Mouse (Mus musculus) lung, adult 2 months (tissue): ENCODE data around the gene Vps18.

Experiments
- CTCF ChIP-seq: fragments of 200-500 bp; IDR thresholded peaks from 2 replicates; pipeline ENCODE4 v1.5.1; 2011; ENCODE audit warnings: mild to moderate bottlenecking, low read length, control low read depth; ENCODE audit not compliant: insufficient read depth
- POLR2A ChIP-seq: fragments of 200-500 bp; IDR thresholded peaks from 2 replicates; pipeline ENCODE4 v1.6.1; 2011; ENCODE audit warnings: low read depth, mild to moderate bottlenecking, control low read depth, low read length, borderline replicate concordance; ENCODE audit errors: extremely low read depth

DNA sequence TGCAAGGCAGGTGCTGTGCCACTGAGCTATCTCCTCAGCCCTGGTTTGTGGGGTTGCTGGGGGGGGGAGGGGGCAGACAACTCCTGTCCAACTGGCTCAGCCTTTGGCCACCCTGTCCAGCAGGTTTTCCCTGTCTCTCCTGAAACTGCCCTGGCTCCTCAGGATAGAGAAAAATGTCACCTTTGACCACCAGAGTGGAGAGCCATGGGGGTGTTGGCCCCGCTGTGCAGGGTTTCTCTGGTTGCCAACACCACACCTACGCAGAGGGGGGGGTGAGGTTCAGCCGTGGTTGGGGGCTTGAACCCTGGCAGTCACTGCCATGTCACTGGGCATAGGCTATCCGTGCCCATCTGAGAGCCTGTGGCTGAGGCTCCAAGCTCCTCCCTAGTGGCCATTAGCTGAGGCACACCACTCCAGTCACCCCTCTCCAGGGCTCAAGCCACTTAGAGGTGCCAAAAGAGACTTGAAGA, 38.9 kb upstream of the Vps18 start:
- no peak for TF ChIP-seq POLR2A
- no peak for TF ChIP-seq CTCF
